Mouse (Mus musculus) testis, adult 2 months (tissue): Measurements from ENCODE around the gene Mrps6.

Source experiments
- CTCF ChIP-seq: fragments of 200-500 bp; IDR thresholded peaks from 2 replicates; pipeline ENCODE4 v1.5.1; 2012; ENCODE audit warnings: low read depth, mild to moderate bottlenecking, inconsistent platforms, low read length, moderate library complexity; ENCODE audit not compliant: control insufficient read depth, insufficient read depth, insufficient replicate concordance
- POLR2A ChIP-seq: fragments of 200-500 bp; IDR thresholded peaks from 2 replicates; pipeline ENCODE4 v1.6.1; 2012; ENCODE audit warnings: low read depth, mild to moderate bottlenecking, inconsistent platforms, low read length, moderate library complexity; ENCODE audit not compliant: control insufficient read depth

GRCm38 (mm10) chr16:92058644-92059620 lies 862 bp downstream of the Mrps6 start:
- TF ChIP-seq CTCF = no peak
- no peak for TF ChIP-seq POLR2A
